Mouse (Mus musculus) liver, adult 2 months (tissue): ENCODE results near the gene Clps. TPM values are rescaled to one million over a fixed set of nuclear protein-coding genes. Genes with fewer than 3 reads are reported as not detected.
A peak's percentile ranks its signal among the peaks of the same experiment; 100 is the strongest.

Experiments
- DNase-seq: peaks from one replicate; pipeline ENCODE4 v3.0.0-alpha.2; 2011; ENCODE audit warnings: low read depth, low spot score; ENCODE audit errors: extremely low read depth
- H3K27ac ChIP-seq: fragments of 200-500 bp; replicated peaks from 2 replicates; pipeline ENCODE4 v1.5.1; 2012; ENCODE audit warnings: low read depth, mild to moderate bottlenecking, control low read depth, inconsistent platforms, low read length; ENCODE audit not compliant: insufficient read depth
- H3K27me3 ChIP-seq: fragments of 200-500 bp; 2 replicates; pipeline ENCODE4 v1.6.1; 2012; ENCODE audit warnings: mild to moderate bottlenecking, moderate library complexity, low read length, inconsistent platforms; ENCODE audit not compliant: control insufficient read depth, insufficient read depth
- H3K36me3 ChIP-seq: fragments of 200-500 bp; 2 replicates; pipeline ENCODE4 v1.6.1; 2012; ENCODE audit warnings: low read length, inconsistent platforms; ENCODE audit not compliant: control insufficient read depth, insufficient read depth
- H3K4me1 ChIP-seq: fragments of 200-500 bp; 2 replicates; pipeline ENCODE4 v1.6.1; 2011; ENCODE audit warnings: low read length; ENCODE audit not compliant: control insufficient read depth, insufficient read depth
- H3K4me3 ChIP-seq: fragments of 200-500 bp; 2 replicates; pipeline ENCODE4 v1.5.1; 2011; ENCODE audit warnings: low read depth, mild to moderate bottlenecking, control low read depth, low read length, moderate library complexity; ENCODE audit not compliant: insufficient read depth
- H3K79me2 ChIP-seq: fragments of 200-500 bp; 2 replicates; pipeline ENCODE4 v1.6.1; 2012; ENCODE audit warnings: inconsistent platforms, mild to moderate bottlenecking, low read length, moderate library complexity; ENCODE audit not compliant: control insufficient read depth, insufficient read depth
- H3K9ac ChIP-seq: fragments of 200-500 bp; 2 replicates; pipeline ENCODE4 v1.6.1; 2012; ENCODE audit warnings: low read depth, mild to moderate bottlenecking, control low read depth, inconsistent platforms, low read length
- CTCF ChIP-seq: fragments of 200-500 bp; IDR thresholded peaks from 2 replicates; pipeline ENCODE4 v1.5.1; 2011; ENCODE audit warnings: low read depth, low read length, control low read depth
- POLR2A ChIP-seq: fragments of 200-500 bp; IDR thresholded peaks from 2 replicates; pipeline ENCODE4 v1.6.1; 2011; ENCODE audit warnings: low read length, control low read depth; ENCODE audit not compliant: insufficient read depth; ENCODE audit errors: extremely low read depth
- WGBS: fragments of 180-500 bp; shearing (Covaris S2); methylation state at CpG from one replicate; pipeline ENCODE4 v1.1.7; 2018; 5-methylcytosine and 5-hydroxymethylcytosine counted together
- polyA plus RNA-seq: library from polyadenylated mRNA; depleted of rRNA; stranded (reverse); fragments of >200 nt; gene quantifications from 2 replicates; pipeline ENCODE4 v1.2.3, GENCODE M21; 2012; rRNA removed
- total RNA-seq: library from RNA; depleted of rRNA; stranded (reverse); fragments of >200 nt; gene quantifications from 2 replicates; pipeline ENCODE4 v1.2.3, GENCODE M21; 2014; rRNA removed

The Clps gene
- total and polyA plus RNA-seq, 2 experiments = 1.4 to 70.1 TPM

DNA sequence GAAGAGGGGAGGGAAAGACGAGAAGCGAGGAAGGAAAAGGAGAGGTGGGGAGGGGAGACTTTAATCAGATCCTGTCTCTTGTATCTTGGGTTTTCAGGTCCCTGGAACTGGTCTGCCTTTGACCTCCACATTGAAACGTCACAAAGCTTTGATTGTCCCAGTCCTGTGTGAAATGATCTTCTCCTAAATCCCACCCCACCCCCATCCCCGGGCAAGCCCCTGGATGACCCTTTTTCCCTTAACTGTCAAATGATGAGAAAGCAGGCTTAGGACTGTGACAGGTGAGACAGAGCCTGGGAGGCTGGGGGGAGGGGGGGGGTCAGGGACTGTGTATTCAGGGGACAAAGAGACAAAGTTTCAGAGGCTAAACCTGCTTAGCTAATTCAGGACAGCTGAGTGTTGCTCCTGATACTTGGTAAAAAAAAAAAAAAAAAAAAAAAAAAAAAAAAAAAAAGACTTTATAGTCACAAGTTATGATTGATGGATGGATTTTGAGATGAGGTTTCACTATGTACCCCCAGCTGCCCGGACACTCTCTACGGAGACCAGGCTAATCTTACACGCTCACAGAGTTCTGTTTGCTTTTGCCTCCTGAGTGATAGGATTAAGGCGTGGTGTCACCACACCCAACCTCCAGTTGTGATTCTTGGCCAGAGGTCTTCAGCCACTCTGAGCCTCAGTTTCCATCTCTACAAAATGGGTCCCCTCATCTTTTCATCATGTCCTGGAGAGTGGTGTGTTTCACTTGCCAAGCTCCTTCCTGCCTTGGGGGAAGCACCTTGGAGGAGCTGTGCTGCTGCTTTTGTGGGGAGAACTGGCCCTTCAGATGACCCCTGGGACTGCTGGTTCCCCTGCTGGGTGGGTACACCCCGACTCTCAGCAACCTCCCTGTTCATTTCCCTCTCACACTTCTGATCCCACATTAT lies 48.7 kb downstream of the Clps start:
- H3K4me3 ChIP-seq = no peak overlapping the region
- no peaks in the 10 kb centered on the region for H3K79me2 ChIP-seq
- DNase-seq = no peak
- peak overlapping the region; percentile 18; the same call in 1 of the 2 replicates for H3K9ac ChIP-seq
- WGBS = 78% methylated on average over 9 of the region's 9 CpGs
- H3K27ac ChIP-seq = peak overlapping the region; percentile 83
- no peak for TF ChIP-seq POLR2A
- no peak for TF ChIP-seq CTCF
- H3K4me1 ChIP-seq = peaks cover 15% of the 10 kb centered on the region
- H3K27me3 ChIP-seq = no peaks in the 10 kb centered on the region
- H3K36me3 ChIP-seq = no peaks in the 10 kb centered on the region

- H3K36me3 ChIP-seq = no peaks in the 10 kb centered on the region
- no peak overlapping the region for H3K4me3 ChIP-seq
- H3K79me2 ChIP-seq = no peaks in the 10 kb centered on the region
- no peak for TF ChIP-seq CTCF
- TF ChIP-seq POLR2A = no peak
- no peak overlapping the region for H3K27ac ChIP-seq
- WGBS = 56% methylated on average over 28 of the region's 28 CpGs
- H3K4me1 ChIP-seq = peaks cover 13% of the 10 kb centered on the region
- H3K9ac ChIP-seq = peak overlapping the region; percentile 3; the same call in 1 of the 2 replicates
- DNase-seq = no peak
- H3K27me3 ChIP-seq = no peaks in the 10 kb centered on the region
Measured at GRCm38 (mm10) chr17:28510445-28511342, 49.9 kb downstream of the Clps start.

Other genes starting within 250 kb of the Clps start
- gene Fance, start 247.2 kb downstream of the Clps start, total RNA-seq = 6.6 and 9.1 TPM in 2 replicates
- gene Fance, start 247.2 kb downstream of the Clps start, polyA plus RNA-seq = 6.4 and 6.8 TPM in 2 replicates
- gene Rpl10a, start 232.3 kb downstream of the Clps start, total RNA-seq = 497 and 711 TPM in 2 replicates
- 1,137 and 1,616 TPM in 2 replicates for gene Rpl10a, start 232.3 kb downstream of the Clps start, polyA plus RNA-seq
- 3.0 and 3.7 TPM in 2 replicates for gene Tead3, start 209.9 kb downstream of the Clps start, total RNA-seq
- 7.6 and 11.0 TPM in 2 replicates for gene Tead3, start 209.9 kb downstream of the Clps start, polyA plus RNA-seq
- gene Tulp1, start 195.5 kb downstream of the Clps start, total RNA-seq = not detected in 2 replicates
- gene Tulp1, start 195.5 kb downstream of the Clps start, polyA plus RNA-seq = not detected in 2 replicates
- 25.6 and 30.3 TPM in 2 replicates for gene Fkbp5, start 43.2 kb downstream of the Clps start, total RNA-seq
- gene Fkbp5, start 43.2 kb downstream of the Clps start, polyA plus RNA-seq = 17.7 and 29.8 TPM in 2 replicates
- gene Armc12, start 30.0 kb downstream of the Clps start, total RNA-seq = not detected in 2 replicates
- gene Armc12, start 30.0 kb downstream of the Clps start, polyA plus RNA-seq = not detected in 2 replicates
- gene Clpsl2, start 11.4 kb downstream of the Clps start, total RNA-seq = not detected in 2 replicates
- gene Clpsl2, start 11.4 kb downstream of the Clps start, polyA plus RNA-seq = not detected in 2 replicates
- gene Lhfpl5, start 14.9 kb upstream of the Clps start, total RNA-seq = not detected in 2 replicates
- not detected in 2 replicates for gene Lhfpl5, start 14.9 kb upstream of the Clps start, polyA plus RNA-seq
- 12.9 and 13.7 TPM in 2 replicates for gene Srpk1, start 61.9 kb upstream of the Clps start, total RNA-seq
- 6.1 and 10.8 TPM in 2 replicates for gene Srpk1, start 61.9 kb upstream of the Clps start, polyA plus RNA-seq
- not detected in 2 replicates for gene Slc26a8, start 129.5 kb upstream of the Clps start, total RNA-seq
- gene Slc26a8, start 129.5 kb upstream of the Clps start, polyA plus RNA-seq = 0.04 and 0.11 TPM in 2 replicates
- 37.7 and 50.8 TPM in 2 replicates for gene Mapk14, start 130.6 kb upstream of the Clps start, total RNA-seq
- 51.6 and 55.3 TPM in 2 replicates for gene Mapk14, start 130.6 kb upstream of the Clps start, polyA plus RNA-seq
- gene AC170998.1, start 165.3 kb upstream of the Clps start, total RNA-seq = 2.3 and 2.8 TPM in 2 replicates
- gene AC170998.1, start 165.3 kb upstream of the Clps start, polyA plus RNA-seq = not detected in 2 replicates
- gene Mapk13, start 208.5 kb upstream of the Clps start, total RNA-seq = 0.20 and 0.65 TPM in 2 replicates
- 0.15 and 0.22 TPM in 2 replicates for gene Mapk13, start 208.5 kb upstream of the Clps start, polyA plus RNA-seq
- 4.4 and 8.9 TPM in 2 replicates for gene Brpf3, start 240.3 kb upstream of the Clps start, total RNA-seq
- gene Brpf3, start 240.3 kb upstream of the Clps start, polyA plus RNA-seq = 14.5 and 18.9 TPM in 2 replicates